Mouse (Mus musculus): ENCODE results near the gene Gm20458. TPM values are rescaled to one million over a fixed set of nuclear protein-coding genes. Genes with fewer than 3 reads are reported as not detected.

The Gm20458 gene
- total RNA-seq, 2 experiments from 2014 or later: 10.2 to 14.1 TPM

DNA sequence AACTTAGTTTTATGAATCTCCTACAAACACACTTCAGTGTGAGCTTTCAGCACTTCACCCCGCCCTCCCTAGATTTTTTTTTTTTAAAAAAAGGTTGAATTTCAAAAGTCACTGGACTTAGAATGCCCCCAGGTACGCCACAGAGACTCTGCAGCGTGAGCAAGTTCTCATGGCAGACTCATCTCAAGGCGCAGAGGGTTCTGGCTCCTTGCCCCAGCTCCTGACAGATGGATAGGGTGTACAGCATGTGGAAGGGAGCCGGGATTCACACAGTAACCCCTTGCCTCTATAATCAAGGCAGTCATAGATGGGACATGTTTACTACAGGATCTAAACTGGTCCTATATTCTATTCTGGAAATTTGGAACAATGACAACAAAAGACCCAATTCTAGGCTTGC is 35.4 kb upstream of the Gm20458 start:
- TF ChIP-seq CTCF (IDR thresholded peaks at IDR 0.05): no peak
- no peak overlapping the region for H3K4me3 ChIP-seq
- intact Hi-C loops (cut with DNase I): no loop called here
- DNase-seq (ENCODE audit: extremely low spot score in 1 of 2, low spot score in 2 of 2): no peak
- H3K27ac ChIP-seq: no peak overlapping the region

DNA sequence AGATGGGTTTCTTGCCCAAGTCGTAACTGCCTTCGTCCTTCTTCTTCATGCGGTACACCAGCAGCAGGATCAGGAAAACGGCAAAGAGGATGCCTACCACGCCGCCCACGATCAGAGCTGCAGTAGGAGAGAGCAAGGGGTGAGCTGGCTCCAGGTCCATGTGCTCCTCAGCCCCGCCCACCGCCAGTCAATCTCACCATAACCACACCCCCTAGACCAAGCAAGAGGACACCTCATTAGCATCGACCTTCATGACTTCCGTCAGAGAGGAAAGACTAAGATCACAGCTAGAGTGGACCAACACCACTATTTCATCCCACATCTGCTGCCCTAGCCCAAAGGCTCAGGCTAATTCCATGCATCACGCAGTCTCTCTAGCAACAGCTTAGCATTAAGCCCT is 34.6 kb upstream of the Gm20458 start:
- no peak for TF ChIP-seq CTCF (IDR thresholded peaks at IDR 0.05)
- DNase-seq (ENCODE audit: extremely low spot score in 1 of 2, low spot score in 2 of 2): no peak
- intact Hi-C loops (cut with DNase I): no loop called here
- Histone ChIP-seq H3K4me3 (no peak overlapping the region), H3K27ac (no peak overlapping the region)

DNA sequence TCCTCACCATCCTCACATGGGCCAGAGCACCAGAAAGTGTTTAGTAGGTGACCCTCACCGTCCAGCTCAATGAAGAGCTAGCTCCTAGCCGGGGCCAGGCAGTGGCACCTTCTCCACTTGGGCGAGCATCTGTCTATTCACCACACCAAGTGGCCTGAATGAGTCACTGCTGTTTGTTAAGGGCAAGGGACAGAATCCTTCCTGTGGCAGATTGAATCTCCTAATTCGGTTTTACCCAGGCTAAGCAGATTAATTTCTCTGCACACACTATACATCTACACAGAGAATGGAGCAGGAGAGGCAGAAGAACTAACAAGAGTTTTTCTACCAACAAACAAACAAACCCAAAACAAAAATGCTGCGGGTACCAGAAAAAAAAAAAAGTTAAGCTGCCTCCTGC is 33.8 kb upstream of the Gm20458 start:
- Histone ChIP-seq H3K27ac (no peak overlapping the region), H3K4me3 (no peak overlapping the region)
- TF ChIP-seq CTCF (IDR thresholded peaks at IDR 0.05): no peak
- intact Hi-C loops (cut with DNase I): no loop called here
- DNase-seq (ENCODE audit: extremely low spot score in 1 of 2, low spot score in 2 of 2): no peak

DNA sequence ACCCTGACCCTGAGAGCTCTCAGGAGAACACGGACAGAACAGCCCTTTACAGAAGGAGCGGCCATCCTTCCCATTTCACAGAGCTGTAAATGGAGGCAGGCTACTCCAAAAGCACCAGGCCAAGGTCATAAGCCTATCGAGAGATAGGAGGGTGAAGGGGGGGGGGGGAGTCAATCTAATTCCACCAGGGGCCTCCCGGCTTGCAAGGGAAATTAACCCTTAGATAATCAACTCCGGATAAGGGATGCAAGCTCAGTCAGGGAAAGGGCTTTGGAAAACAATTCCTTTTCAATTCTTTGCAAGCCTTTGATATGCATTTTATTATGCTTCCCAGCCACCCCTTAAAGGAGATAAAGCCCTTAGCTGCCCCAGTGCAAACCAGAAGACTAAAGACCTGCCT is 32.3 kb upstream of the Gm20458 start:
- intact Hi-C loops (cut with DNase I): no loop called here
- DNase-seq (ENCODE audit: extremely low spot score in 1 of 2, low spot score in 2 of 2): no peak
- Histone ChIP-seq H3K27ac (no peak overlapping the region), H3K4me3 (no peak overlapping the region)
- no peak for TF ChIP-seq CTCF (IDR thresholded peaks at IDR 0.05)

DNA sequence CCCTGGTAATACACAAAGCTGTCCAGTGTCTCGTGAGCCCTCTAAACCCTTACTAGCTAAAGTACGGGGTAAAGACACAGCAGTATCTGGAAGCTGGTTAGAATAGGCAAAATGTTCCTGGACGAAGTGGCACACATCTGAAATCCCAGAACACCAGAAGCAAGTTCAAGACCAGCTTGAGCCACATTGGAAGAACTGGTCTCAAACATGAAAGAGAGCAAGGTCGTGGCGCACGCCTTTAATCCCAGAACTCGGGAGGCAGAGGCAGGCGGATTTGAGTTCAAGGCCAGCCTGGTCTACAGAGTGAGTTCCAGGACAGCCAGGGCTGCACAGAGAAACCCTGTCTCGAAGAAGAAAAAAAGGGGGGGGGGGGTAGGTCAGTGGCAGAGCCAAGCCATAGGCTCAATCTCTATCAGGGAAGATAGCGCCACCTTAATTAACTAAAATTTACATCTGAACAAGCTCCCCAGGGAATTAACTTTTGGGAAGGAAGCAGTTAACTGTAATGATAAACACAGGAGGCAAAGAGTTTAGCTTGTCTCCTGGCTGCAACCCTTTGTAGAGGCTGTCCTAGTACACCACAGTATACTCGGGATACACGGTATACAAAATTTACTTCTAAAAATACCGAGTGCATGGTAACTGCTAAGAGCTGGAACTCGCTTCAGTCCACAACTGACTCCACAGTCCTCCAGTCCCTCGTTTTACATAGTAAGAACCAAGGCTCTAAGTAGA is 30.7 kb upstream of the Gm20458 start:
- H3K27ac ChIP-seq: no peak overlapping the region
- no peak for DNase-seq (ENCODE audit: extremely low spot score in 1 of 2, low spot score in 2 of 2)
- no peak for TF ChIP-seq CTCF (IDR thresholded peaks at IDR 0.05)
- no peak overlapping the region for H3K4me3 ChIP-seq
- intact Hi-C loops (cut with DNase I): no loop called here

DNA sequence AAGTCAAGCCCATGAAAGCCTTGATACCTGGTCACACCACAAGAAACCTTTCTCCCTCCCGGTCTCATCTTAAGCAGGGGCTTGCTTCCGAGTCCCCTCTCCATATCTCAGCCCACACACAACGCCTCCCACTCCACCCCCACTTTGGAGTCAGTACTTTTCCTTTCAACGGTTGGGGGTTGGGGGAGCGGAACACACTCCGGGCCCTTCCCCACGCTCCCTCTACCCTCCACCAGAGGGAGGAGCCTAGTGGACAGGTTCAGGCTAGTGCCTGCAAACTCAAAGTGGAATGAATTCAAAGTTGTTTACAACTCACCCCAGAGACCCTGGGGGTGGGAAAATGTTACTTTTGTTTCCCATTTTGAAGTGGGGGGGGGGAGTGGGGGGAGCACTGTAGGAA is 30.1 kb upstream of the Gm20458 start:
- no peak overlapping the region for H3K4me3 ChIP-seq
- no peak; the same call in 1 of the 2 replicates for TF ChIP-seq CTCF (IDR thresholded peaks at IDR 0.05)
- DNase-seq (ENCODE audit: extremely low spot score in 1 of 2, low spot score in 2 of 2): no peak
- no peak overlapping the region for H3K27ac ChIP-seq
- intact Hi-C loops (cut with DNase I): no loop called here

DNA sequence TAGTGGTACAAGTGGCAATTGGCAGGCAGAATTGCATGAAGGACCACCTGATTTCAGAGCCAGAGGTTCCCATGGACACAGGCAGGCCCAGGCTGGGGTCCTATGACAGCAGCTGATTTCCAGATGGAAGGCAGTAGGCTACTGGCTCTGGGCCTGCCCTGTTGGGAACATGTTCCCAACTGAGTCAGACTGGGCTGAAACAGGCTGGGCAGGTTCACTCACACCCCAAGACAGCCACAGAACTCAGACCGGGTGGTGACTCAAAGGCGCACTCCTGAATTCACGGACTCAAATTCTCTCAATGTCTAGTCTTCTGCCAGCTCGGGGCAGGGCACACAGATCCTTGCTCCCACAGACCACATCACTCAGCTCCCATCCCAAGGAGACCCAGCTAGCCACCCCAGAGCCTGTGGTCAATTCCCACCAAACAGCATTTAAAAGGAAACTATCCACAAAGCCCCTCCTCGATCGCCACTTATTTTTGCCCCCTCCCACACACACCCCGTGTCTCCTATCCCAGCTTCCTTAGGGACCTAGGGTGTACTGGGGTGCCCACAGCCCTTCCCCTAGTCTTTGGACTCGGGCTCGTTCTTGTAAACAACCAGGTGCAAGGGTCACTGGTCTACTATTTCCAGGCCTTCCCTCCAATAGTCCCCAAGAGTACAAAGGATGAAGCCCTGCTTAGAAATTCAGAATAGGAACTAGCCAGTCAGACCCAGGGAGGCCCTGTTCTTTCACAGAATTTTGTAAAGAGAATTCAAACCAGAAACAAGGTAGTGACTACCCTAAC is 28.9 kb upstream of the Gm20458 start:
- intact Hi-C loops (cut with DNase I): no loop called here
- no peak for DNase-seq (ENCODE audit: extremely low spot score in 1 of 2, low spot score in 2 of 2)
- TF ChIP-seq CTCF (IDR thresholded peaks at IDR 0.05): no peak
- Histone ChIP-seq H3K27ac (no peak overlapping the region), H3K4me3 (no peak overlapping the region)

DNA sequence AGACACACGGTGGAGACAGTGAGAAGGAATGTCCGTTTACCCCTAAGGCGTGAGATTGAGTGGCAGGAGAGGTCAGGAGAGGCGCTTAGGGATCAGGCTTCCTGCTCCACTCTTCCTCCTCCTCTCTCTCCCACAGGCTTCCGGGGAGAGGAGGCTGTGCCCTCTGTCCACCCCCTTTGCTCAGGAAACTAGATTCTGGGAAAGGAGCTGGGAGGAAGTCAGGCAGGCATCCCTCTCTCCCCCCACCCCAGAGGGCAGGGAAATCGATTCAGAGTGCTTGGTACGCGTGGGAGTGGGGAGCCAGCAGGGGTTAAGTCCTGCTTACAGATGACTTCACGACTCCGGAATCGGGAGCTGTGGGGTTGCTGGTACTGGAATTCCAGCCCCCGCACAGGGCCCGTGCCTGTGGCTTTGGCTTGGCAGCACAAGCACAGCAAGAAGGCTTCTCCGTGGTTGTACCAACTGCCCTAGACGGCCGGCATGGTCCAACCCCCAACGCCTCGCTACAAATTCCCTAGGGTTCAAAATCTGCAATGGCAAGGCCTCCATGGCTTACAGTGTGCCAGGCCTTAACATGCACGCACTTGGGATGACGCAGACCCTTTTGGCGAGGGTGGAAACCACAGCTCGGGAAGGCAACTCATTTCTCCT is 28.1 kb upstream of the Gm20458 start:
- TF ChIP-seq CTCF (IDR thresholded peaks at IDR 0.05): no peak
- DNase-seq (ENCODE audit: extremely low spot score in 1 of 2, low spot score in 2 of 2): no peak
- intact Hi-C loops (cut with DNase I): no loop called here
- peak overlapping the region; percentile 32; the same call in 1 of the 2 replicates for H3K27ac ChIP-seq
- H3K4me3 ChIP-seq: no peak overlapping the region

DNA sequence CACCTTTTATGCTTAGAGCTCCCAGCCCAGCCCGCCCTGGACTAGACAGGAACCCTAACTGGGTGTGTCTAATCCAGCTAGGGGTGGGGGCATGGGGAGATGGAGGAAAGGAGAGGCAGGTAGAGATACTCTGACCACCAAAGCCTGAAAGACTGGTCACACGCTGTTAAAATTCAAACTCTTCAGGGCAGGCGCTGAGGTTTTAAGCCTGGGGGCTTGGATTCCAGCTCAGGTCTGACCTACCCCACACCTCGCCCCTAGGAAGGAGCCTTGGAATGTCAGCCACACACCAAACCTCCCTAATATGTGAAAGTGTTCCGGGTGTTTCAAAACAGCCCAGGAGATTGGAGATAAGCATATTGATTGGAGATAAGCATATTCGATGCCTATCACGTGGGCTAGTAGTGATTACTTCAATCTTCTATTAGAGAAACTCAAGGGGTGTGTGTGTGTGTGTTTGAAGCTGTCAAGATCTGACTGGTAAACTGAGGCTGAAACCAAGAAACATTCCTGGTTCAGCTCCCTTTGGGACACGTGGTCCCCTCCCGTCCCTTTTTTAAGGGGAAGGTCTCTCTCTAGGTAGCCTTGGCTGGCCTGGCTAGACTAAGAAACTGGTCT is 27.4 kb upstream of the Gm20458 start:
- intact Hi-C loops (cut with DNase I): no loop called here
- no peak for DNase-seq (ENCODE audit: extremely low spot score in 1 of 2, low spot score in 2 of 2)
- no peak for TF ChIP-seq CTCF (IDR thresholded peaks at IDR 0.05)
- no peak overlapping the region for H3K4me3 ChIP-seq
- no peak overlapping the region for H3K27ac ChIP-seq

DNA sequence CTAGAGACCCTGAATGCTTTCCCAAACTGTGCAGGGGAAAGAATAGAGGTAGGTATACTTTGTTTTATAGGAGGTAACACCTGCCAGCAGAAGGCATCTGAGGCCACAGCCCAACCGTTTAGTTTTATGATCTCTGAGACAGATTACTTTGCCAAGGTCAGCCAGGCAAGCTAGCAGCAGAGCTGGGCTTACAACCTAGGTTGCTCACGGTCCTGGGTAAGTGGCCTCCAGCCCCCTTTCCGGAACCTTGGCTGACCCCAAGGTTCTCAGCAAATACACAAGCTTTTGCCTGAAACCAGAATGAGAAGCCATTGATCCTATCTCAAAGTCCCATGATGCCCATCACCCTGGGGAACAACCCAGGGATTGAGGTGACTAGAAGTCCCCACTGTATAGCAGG is 26.1 kb upstream of the Gm20458 start:
- no peak for DNase-seq (ENCODE audit: extremely low spot score in 1 of 2, low spot score in 2 of 2)
- TF ChIP-seq CTCF (IDR thresholded peaks at IDR 0.05): no peak
- no peak overlapping the region for H3K4me3 ChIP-seq
- no peak overlapping the region for H3K27ac ChIP-seq
- intact Hi-C loops (cut with DNase I): no loop called here

DNA sequence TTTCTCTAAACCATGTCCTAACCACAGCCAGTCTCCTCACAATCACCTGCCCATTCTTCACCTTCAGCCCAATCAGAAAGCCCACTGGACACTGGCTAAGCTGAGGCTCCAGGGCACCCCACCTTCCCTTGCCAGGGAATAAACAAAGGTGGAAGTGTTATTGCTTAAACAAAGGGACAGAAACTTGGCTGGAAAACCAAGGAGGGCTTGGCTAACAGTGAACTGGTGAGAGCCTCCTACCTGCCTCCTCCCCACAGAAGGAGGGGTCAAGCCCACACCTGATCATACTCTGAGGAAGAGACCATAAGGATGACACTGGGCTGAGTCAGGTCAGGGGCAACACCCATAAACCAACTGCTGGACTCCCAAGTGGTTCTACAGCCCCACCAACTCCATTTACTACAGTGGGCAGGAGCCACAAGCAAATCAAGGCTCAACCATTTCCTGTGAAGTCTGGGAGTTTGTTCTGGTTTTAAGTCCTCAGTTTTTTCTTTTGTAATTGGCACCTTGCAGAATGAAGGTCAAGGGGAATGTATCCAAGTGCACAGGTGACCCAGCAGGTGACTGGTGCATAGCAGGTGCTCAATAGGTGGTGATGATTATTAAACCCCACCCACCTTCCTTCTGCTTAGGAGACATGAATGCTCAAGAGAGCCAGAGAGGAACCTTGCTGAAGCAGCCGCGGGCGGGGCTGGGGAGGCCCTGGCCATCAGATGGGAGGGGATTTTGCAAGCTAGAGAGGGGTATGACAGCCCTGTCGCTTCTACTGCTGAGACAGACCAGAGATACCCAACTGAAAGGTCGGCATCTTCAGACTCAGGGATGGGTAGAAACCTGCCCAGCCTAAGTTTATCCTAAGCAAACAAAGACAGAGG is 25.3 kb upstream of the Gm20458 start:
- no peak for DNase-seq (ENCODE audit: extremely low spot score in 1 of 2, low spot score in 2 of 2)
- no peak overlapping the region for H3K4me3 ChIP-seq
- TF ChIP-seq CTCF (IDR thresholded peaks at IDR 0.05): no peak
- intact Hi-C loops (cut with DNase I): no loop called here
- H3K27ac ChIP-seq: no peak overlapping the region
